Mouse (Mus musculus): ENCODE measurements around the gene Ltbp2. TPM values are rescaled to one million over a fixed set of nuclear protein-coding genes. Genes with fewer than 3 reads are reported as not detected.

Gene Ltbp2
- total RNA-seq, 1 experiment from 2014 or later, result not detected

DNA sequence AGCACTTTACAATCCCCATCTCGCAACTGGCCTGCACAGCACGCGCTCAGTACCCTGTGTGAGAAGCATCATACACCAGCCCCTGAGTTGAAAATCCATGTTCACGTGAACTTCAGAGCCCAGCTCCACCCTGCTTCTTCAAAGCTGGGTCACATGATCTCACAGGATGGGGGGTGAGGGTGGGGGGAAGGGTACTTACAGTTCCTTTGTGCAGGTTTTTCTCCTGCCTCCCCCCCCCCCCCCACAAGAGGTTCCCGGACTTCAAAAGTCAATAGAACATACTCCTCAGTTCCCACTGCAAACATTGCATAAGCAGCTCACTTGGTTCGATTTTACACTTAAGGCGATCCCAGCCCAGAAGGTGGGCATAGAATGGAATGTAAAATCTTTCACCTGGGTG is 106.7 kb downstream of the Ltbp2 start:
- ATAC-seq (replicated peaks; ENCODE audit: low read depth, poor library complexity, severe bottlenecking), result no peak

- peak; percentile 79 for ATAC-seq (replicated peaks; ENCODE audit: low read depth, poor library complexity, severe bottlenecking)
Measured at GRCm38 (mm10) chr12:84767510-84767909, 108.8 kb downstream of the Ltbp2 start.

GRCm38 (mm10) chr12:84766113-84766735 is 110.1 kb downstream of the Ltbp2 start:
- no peak for ATAC-seq (replicated peaks; ENCODE audit: low read depth, poor library complexity, severe bottlenecking)

DNA sequence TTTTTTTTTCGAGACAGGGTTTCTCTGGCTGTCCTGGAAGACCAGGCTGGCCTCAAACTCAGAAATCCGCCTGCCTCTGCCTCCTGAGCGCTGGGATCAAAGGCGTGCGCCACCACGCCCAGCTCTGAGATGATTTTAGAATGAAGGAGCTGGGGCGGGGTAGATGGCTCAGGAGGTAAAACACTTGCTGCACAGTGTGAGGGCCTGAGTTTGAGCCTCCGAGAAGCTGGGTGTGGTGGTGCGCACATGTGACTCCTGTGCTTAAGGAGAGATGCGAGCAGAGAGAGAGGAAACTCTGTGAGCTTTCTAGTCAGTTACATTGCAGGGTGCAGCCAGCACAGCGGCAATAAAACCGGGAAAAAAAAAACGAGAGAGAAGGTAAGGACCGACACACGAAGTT is 110.8 kb downstream of the Ltbp2 start:
- ATAC-seq (replicated peaks; ENCODE audit: low read depth, poor library complexity, severe bottlenecking), result no peak

GRCm38 (mm10) chr12:84764756-84765155 is 111.6 kb downstream of the Ltbp2 start:
- no peak for ATAC-seq (replicated peaks; ENCODE audit: low read depth, poor library complexity, severe bottlenecking)

DNA sequence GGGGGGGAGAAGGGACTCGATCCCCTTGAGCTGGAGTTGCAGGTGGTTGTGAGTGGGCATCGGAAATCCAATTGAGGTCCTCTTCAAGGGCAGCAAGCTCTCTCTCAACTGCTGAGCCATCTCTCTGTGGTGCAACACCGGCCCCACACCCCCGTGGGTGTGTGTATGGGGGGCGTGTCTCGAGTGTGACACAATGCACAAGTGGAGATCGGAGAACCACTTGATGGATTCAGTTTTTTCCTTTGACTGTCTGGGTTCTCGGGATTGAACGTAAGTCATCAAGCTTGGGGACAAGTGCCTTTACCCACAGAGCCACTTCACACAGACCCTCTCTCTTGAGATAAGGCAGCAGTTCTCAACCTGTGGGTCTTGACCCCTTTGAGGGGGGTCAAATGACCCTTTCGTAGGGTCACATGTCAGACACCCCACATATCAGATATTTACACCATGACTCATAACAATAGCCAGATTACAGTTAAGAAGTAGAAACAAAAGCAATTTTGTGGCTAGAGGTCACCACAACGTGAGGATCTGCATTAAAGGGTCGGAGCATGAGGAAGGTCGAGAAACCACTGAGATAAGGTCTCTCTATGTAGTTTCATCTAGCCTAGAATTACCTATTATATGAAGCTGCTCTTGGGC is 112.6 kb downstream of the Ltbp2 start:
- no peak for ATAC-seq (replicated peaks; ENCODE audit: low read depth, poor library complexity, severe bottlenecking)

GRCm38 (mm10) chr12:84762532-84762931 is 113.8 kb downstream of the Ltbp2 start:
- ATAC-seq (replicated peaks; ENCODE audit: low read depth, poor library complexity, severe bottlenecking), result peak; percentile 27; the same call in 1 of the 2 replicates

GRCm38 (mm10) chr12:84759063-84759462 is 117.3 kb downstream of the Ltbp2 start:
- peak; percentile 67 for ATAC-seq (replicated peaks; ENCODE audit: low read depth, poor library complexity, severe bottlenecking)

DNA sequence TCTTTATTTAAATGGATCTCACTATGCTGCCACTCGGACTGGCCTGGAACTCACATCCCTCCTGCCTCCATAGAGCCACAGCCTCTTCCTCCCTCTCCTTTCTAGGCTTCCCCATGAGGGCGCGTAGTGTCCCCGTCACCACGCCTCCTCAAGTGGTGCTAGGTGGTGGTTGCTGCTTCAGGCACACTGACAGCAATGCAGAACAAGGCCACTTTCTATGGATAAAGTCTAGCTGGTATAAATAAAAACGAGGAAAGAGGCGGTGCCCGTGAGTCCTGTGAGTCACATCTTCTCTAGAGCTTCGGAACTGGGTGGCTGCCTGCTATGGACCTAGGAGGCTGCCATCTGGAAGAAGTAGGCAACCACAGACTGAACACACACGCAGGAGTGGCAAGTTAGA is 120.3 kb downstream of the Ltbp2 start:
- ATAC-seq (replicated peaks; ENCODE audit: low read depth, poor library complexity, severe bottlenecking), result no peak

- 0 out of 2 replicates have a peak, but pooled peaks have one; percentile 23 for ATAC-seq (replicated peaks; ENCODE audit: low read depth, poor library complexity, severe bottlenecking)
Measured at GRCm38 (mm10) chr12:84755008-84755695, 121.2 kb downstream of the Ltbp2 start.

DNA sequence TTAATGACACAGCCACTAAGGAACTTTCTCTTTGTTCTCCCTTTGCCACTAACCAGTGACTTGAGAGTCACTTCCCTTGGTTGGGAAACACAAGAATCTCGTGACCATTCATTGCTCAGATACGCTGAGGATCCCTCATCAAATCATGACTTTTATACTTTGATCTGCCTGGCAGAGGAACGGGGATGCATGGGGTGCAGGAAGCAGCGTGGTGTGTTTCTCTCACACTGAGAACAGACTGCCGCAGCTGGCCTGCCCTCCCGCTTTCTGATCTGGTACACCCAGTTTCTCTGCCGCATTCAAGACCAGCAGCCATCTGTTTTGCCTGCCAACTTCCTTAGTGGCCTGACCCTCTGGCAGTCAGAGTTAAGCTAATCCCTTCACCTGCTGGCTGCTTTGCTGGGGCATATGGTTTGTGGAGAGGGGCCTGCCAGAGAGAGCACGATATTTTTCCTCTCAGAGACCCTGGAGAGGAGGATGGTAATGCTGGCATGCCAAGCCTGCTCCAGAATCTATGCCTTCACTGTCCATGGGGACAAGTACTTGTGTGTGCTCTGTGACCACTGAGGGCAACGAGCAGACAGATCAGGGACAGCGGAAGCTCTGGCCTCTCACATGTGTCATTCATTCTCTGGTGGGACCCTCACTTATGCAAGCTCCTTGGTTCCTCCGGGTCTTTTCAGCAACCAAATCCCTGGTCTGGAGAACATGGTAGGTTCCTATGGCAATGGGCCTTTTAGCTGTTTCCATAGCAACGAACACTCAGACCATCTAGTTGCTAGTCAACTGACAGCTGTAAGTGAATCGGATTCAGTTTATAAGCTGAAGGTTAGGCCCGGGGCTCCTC is 124.0 kb downstream of the Ltbp2 start:
- peak; percentile 38 for ATAC-seq (replicated peaks; ENCODE audit: low read depth, poor library complexity, severe bottlenecking)

GRCm38 (mm10) chr12:84750661-84751060 is 125.7 kb downstream of the Ltbp2 start:
- peak; percentile 68 for ATAC-seq (replicated peaks; ENCODE audit: low read depth, poor library complexity, severe bottlenecking)

DNA sequence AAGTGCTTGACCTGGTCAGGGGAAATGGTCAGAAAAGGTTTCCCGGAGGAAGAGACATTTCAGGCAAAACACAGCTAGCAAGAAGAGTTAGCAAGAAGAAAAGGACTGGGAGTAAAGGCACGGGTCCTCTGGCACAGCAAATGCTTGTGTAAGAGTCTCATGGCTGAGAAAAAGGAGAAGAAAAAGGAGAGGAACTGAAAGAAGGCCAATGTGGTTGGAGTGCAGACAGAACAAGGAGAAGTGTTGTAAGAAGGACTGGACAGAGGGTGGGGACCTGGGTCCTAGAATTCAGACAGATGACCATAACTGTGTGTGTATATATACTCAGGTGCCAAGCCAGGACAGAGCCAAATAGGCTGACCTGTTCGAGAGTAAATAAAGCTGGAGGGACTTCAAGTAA is 128.2 kb downstream of the Ltbp2 start:
- peak; percentile 43 for ATAC-seq (replicated peaks; ENCODE audit: low read depth, poor library complexity, severe bottlenecking)

GRCm38 (mm10) chr12:84745700-84746099 is 130.6 kb downstream of the Ltbp2 start:
- ATAC-seq (replicated peaks; ENCODE audit: low read depth, poor library complexity, severe bottlenecking), result no peak

DNA sequence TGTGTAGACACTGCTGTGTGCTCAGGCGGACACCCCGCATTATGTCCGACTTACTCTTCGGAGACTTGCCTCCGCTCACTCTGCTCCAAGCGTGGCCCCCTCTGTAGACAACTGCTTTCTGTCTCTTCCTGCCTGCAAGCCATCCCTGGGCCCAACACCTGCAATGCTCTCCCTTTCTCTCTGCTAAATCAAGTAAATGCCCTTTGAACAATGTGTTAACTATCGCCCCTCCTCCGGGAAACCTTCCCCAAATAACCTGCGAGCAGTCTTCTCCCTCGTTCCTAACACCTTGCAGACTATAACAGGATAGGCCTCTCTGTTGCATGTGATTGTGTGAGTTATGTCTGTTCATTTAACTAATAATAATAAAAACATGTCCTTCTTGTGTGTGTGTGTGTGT is 132.8 kb downstream of the Ltbp2 start:
- ATAC-seq (replicated peaks; ENCODE audit: low read depth, poor library complexity, severe bottlenecking), result no peak

- ATAC-seq (replicated peaks; ENCODE audit: low read depth, poor library complexity, severe bottlenecking), result no peak
Measured at GRCm38 (mm10) chr12:84733366-84733765, 143.0 kb downstream of the Ltbp2 start.
